Mouse (Mus musculus): ENCODE measurements around the gene Ptges3l. TPM values are rescaled to one million over a fixed set of nuclear protein-coding genes. Genes with fewer than 3 reads are reported as not detected.
"Not testable (repeated sequence)": the region's sequence is repeated elsewhere in the genome, so short reads cannot be mapped to it uniquely, and the experiment has no call there.

Gene Ptges3l
- polyA plus RNA-seq, 1 experiment = not detected

- peaks cover 2% of the 10 kb centered on the region; the same call in 1 of the 2 replicates for H3K4me1 ChIP-seq (ENCODE audit: control insufficient read depth, insufficient read depth, low read length)
- no peak overlapping the region for H3K4me3 ChIP-seq (replicated peaks; ENCODE audit: control insufficient read depth, low read depth, low read length)
- H3K27ac ChIP-seq (ENCODE audit: control insufficient read depth, insufficient read depth, low read depth, low read length, poor library complexity) = no peak overlapping the region
- 78% methylated on average over 10 of the region's 10 CpGs for WGBS
- TF ChIP-seq CTCF (IDR thresholded peaks at IDR 0.05; ENCODE audit: control insufficient read depth, insufficient read depth, low read length) (no peak), POLR2A (IDR thresholded peaks at IDR 0.05; ENCODE audit: borderline replicate concordance, control insufficient read depth, low read depth, low read length) (no peak)
These were observed 26.4 kb upstream of the Ptges3l start for GRCm38 (mm10) chr11:101451536-101451935.

- Histone ChIP-seq H3K4me1 (ENCODE audit: control insufficient read depth, insufficient read depth, low read length) (peaks cover 2% of the 10 kb centered on the region; the same call in 1 of the 2 replicates), H3K27ac (ENCODE audit: control insufficient read depth, insufficient read depth, low read depth, low read length, poor library complexity) (no peak overlapping the region), H3K4me3 (replicated peaks; ENCODE audit: control insufficient read depth, low read depth, low read length) (no peak overlapping the region)
- no peak for TF ChIP-seq POLR2A (IDR thresholded peaks at IDR 0.05; ENCODE audit: borderline replicate concordance, control insufficient read depth, low read depth, low read length)
- TF ChIP-seq CTCF (IDR thresholded peaks at IDR 0.05; ENCODE audit: control insufficient read depth, insufficient read depth, low read length) = peak; percentile 54; the same call in 1 of the 2 replicates
- WGBS = 87% methylated on average over 3 of the region's 3 CpGs
These were observed 25.3 kb upstream of the Ptges3l start for GRCm38 (mm10) chr11:101450394-101450793.

- H3K27ac ChIP-seq (ENCODE audit: control insufficient read depth, insufficient read depth, low read depth, low read length, poor library complexity); H3K4me3 ChIP-seq (replicated peaks; ENCODE audit: control insufficient read depth, low read depth, low read length); H3K4me1 ChIP-seq (ENCODE audit: control insufficient read depth, insufficient read depth, low read length): not testable (repeated sequence)
- WGBS = 65% methylated on average over 4 of the region's 4 CpGs
These were observed 24.5 kb upstream of the Ptges3l start for GRCm38 (mm10) chr11:101449596-101449995.

GRCm38 (mm10) chr11:101448899-101449298 lies 23.8 kb upstream of the Ptges3l start:
- H3K27ac ChIP-seq (ENCODE audit: control insufficient read depth, insufficient read depth, low read depth, low read length, poor library complexity) = peak overlapping the region; percentile 30; the same call in 1 of the 2 replicates
- TF ChIP-seq CTCF (IDR thresholded peaks at IDR 0.05; ENCODE audit: control insufficient read depth, insufficient read depth, low read length) (no peak), POLR2A (IDR thresholded peaks at IDR 0.05; ENCODE audit: borderline replicate concordance, control insufficient read depth, low read depth, low read length) (no peak)
- H3K4me1 ChIP-seq (ENCODE audit: control insufficient read depth, insufficient read depth, low read length) = peaks cover 2% of the 10 kb centered on the region; the same call in 1 of the 2 replicates
- H3K4me3 ChIP-seq (replicated peaks; ENCODE audit: control insufficient read depth, low read depth, low read length) = peak overlapping the region; percentile 90
- 10% methylated on average over 4 of the region's 4 CpGs for WGBS

- peak within 1 kb of the TSS; percentile 90 for H3K4me3 ChIP-seq (replicated peaks; ENCODE audit: control insufficient read depth, low read depth, low read length)
- H3K4me1 ChIP-seq (ENCODE audit: control insufficient read depth, insufficient read depth, low read length) = peaks cover 2% of the 10 kb centered on the region; the same call in 1 of the 2 replicates
- peak within 1 kb of the TSS; percentile 91 for H3K27ac ChIP-seq (ENCODE audit: control insufficient read depth, insufficient read depth, low read depth, low read length, poor library complexity)
- 0 out of 2 replicates have a peak, but pooled peaks have one; percentile 26 for TF ChIP-seq POLR2A (IDR thresholded peaks at IDR 0.05; ENCODE audit: borderline replicate concordance, control insufficient read depth, low read depth, low read length)
- TF ChIP-seq CTCF (IDR thresholded peaks at IDR 0.05; ENCODE audit: control insufficient read depth, insufficient read depth, low read length) = no peak
- WGBS = under 1% methylated on average over 10 of the region's 10 CpGs
These were observed 23.2 kb upstream of the Ptges3l start, which contains the start of gene Ifi35 for GRCm38 (mm10) chr11:101448274-101448746. Ifi35 (plus strand) TSS chr11:101448407.

- H3K4me1 ChIP-seq (ENCODE audit: control insufficient read depth, insufficient read depth, low read length) = peaks cover 2% of the 10 kb centered on the region; the same call in 1 of the 2 replicates
- no peak for TF ChIP-seq CTCF (IDR thresholded peaks at IDR 0.05; ENCODE audit: control insufficient read depth, insufficient read depth, low read length)
- TF ChIP-seq POLR2A (IDR thresholded peaks at IDR 0.05; ENCODE audit: borderline replicate concordance, control insufficient read depth, low read depth, low read length) = no peak
- peak overlapping the region; percentile 91; the same call in 1 of the 2 replicates for H3K27ac ChIP-seq (ENCODE audit: control insufficient read depth, insufficient read depth, low read depth, low read length, poor library complexity)
- WGBS = 78% methylated on average over 5 of the region's 5 CpGs
- H3K4me3 ChIP-seq (replicated peaks; ENCODE audit: control insufficient read depth, low read depth, low read length) = no peak overlapping the region
These were observed 22.7 kb upstream of the Ptges3l start for GRCm38 (mm10) chr11:101447786-101448185.

- not testable (repeated sequence) for H3K4me1 ChIP-seq (ENCODE audit: control insufficient read depth, insufficient read depth, low read length); H3K27ac ChIP-seq (ENCODE audit: control insufficient read depth, insufficient read depth, low read depth, low read length, poor library complexity); H3K4me3 ChIP-seq (replicated peaks; ENCODE audit: control insufficient read depth, low read depth, low read length)
- WGBS = 82% methylated on average over 8 of the region's 8 CpGs
These were observed 21.7 kb upstream of the Ptges3l start for GRCm38 (mm10) chr11:101446860-101447259.

- Histone ChIP-seq H3K4me1 (ENCODE audit: control insufficient read depth, insufficient read depth, low read length) (peaks cover 2% of the 10 kb centered on the region; the same call in 1 of the 2 replicates), H3K27ac (ENCODE audit: control insufficient read depth, insufficient read depth, low read depth, low read length, poor library complexity) (no peak overlapping the region)
These were observed 21.2 kb upstream of the Ptges3l start for GRCm38 (mm10) chr11:101446319-101446718.

GRCm38 (mm10) chr11:101442760-101443159 lies 17.6 kb upstream of the Ptges3l start:
- H3K27ac ChIP-seq (ENCODE audit: control insufficient read depth, insufficient read depth, low read depth, low read length, poor library complexity) = peak overlapping the region; percentile 76
- no peak for TF ChIP-seq CTCF (IDR thresholded peaks at IDR 0.05; ENCODE audit: control insufficient read depth, insufficient read depth, low read length)
- TF ChIP-seq POLR2A (IDR thresholded peaks at IDR 0.05; ENCODE audit: borderline replicate concordance, control insufficient read depth, low read depth, low read length) = no peak
- under 1% methylated on average over 14 of the region's 14 CpGs for WGBS
- peak overlapping the region; percentile 77 for H3K4me3 ChIP-seq (replicated peaks; ENCODE audit: control insufficient read depth, low read depth, low read length)
- no peaks in the 10 kb centered on the region; the same call in 1 of the 2 replicates for H3K4me1 ChIP-seq (ENCODE audit: control insufficient read depth, insufficient read depth, low read length)

More at GRCm38 (mm10) chr11:101446319-101446718, 21.2 kb upstream of the Ptges3l start:
- WGBS = 86% methylated on average over 1 of the region's 1 CpGs
- H3K4me3 ChIP-seq (replicated peaks; ENCODE audit: control insufficient read depth, low read depth, low read length) = no peak overlapping the region
- TF ChIP-seq CTCF (IDR thresholded peaks at IDR 0.05; ENCODE audit: control insufficient read depth, insufficient read depth, low read length) = no peak
- TF ChIP-seq POLR2A (IDR thresholded peaks at IDR 0.05; ENCODE audit: borderline replicate concordance, control insufficient read depth, low read depth, low read length) = no peak

Data from bone marrow, adult 2 months (tissue).